12 mouse cellular contexts compared by ENCODE assay signal in the genomic region with DNA sequence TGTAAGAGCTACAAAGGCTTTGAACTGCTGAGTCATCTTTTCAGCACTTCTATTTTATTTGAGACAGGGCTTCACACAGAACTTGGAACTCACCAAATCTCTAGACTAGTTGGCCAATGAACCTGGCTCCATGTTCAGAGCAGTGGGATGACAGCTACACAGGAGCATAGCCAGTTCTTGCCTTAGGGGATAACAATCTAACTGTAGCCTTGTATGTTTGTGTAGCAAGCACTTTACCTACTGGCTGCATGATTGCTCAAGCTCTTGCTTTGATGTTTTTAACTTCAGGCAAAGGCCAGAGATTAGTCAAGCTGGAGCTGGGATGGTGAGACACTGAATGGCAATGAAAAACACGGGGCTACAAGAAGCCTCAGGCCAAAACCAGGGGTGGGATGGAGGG.
"Had no signal": no experiment of that assay in that cellular context is flagged by ENCODE, and none has a peak within 500 bp of the region (broad histone marks: within the 10 kb centered on the region; RNA-seq: fewer than 3 reads in every experiment).

No protein-coding gene starts in this region.

- H3K27ac ChIP-seq: kidney, embryonic 15.5 days; limb, embryonic 13.5 days; neural tube, embryonic 15.5 days had no signal

- DNase-seq: layer of hippocampus, postnatal 36 days; left cerebral cortex, postnatal 4 days; lung, adult 18-20 months; midbrain, embryonic 14.5 days; right cerebral cortex, adult 18-20 months; right cerebral cortex, postnatal 25 days; thymus, postnatal 36 days had no signal

- H3K4me3 ChIP-seq: kidney, embryonic 15.5 days; limb, embryonic 13.5 days; myocyte; neural tube, embryonic 15.5 days had no signal

- H3K4me2 ChIP-seq: kidney, embryonic 15.5 days; limb, embryonic 13.5 days; neural tube, embryonic 15.5 days had no signal

- H3K4me1 ChIP-seq: kidney, embryonic 15.5 days; limb, embryonic 13.5 days had no signal

- ATAC-seq: intestine, embryonic 16.5 days had no signal

- H3K9me3 ChIP-seq: kidney, embryonic 15.5 days; limb, embryonic 13.5 days; neural tube, embryonic 15.5 days had no signal

- H3K36me3 ChIP-seq: kidney, embryonic 15.5 days; limb, embryonic 13.5 days; neural tube, embryonic 15.5 days had no signal

- H3K27me3 ChIP-seq: kidney, embryonic 15.5 days; limb, embryonic 13.5 days; neural tube, embryonic 15.5 days had no signal

- H3K9ac ChIP-seq: kidney, embryonic 15.5 days; limb, embryonic 13.5 days; neural tube, embryonic 15.5 days had no signal
